13 mouse cellular contexts compared by ENCODE assay signal in the genomic region with DNA sequence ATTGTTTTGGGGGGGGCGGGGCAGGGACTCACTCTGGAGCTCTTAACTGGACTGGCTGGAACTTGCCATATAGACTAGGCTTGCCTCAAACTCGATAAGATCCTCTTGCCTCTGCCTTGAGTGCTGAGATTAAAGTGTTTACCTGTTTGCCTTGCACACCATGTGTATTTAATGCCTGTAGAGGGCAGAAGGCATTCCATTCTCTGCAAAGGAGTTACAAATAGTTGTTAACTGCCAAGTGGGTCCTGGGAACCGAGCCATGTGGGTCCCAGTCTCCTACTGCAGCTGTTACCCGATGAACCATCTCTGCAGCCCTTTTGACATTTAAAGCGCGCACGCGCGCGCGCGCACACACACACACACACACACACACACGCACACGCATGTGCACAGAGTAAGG. TPM values are rescaled to one million over a fixed set of nuclear protein-coding genes. Genes with fewer than 3 reads are reported as not detected.
A peak's percentile ranks its signal among the peaks of the same experiment; 100 is the strongest.
DNase-seq lines count a peak whose midpoint lies in the region; ATAC-seq and TF ChIP-seq lines count a peak whose summit lies in the region.
"Had no signal": no experiment of that assay in that cellular context is flagged by ENCODE, and none has a peak within 500 bp of the region (broad histone marks: within the 10 kb centered on the region; RNA-seq: fewer than 3 reads in every experiment).

No protein-coding gene starts in this region.

- no peak overlapping the region for H3K27ac ChIP-seq in kidney, embryonic 16.5 days (ENCODE audit: low read length)
- H3K27ac ChIP-seq in kidney, adult 2 months (ENCODE audit: insufficient read depth, low read depth, low read length) = no peak overlapping the region
- no peak overlapping the region for H3K27ac ChIP-seq in hindbrain, embryonic 12.5 days
- no peak overlapping the region for H3K27ac ChIP-seq in liver, postnatal 0 days (ENCODE audit: low read depth)
- H3K27ac ChIP-seq in neural tube, embryonic 15.5 days (replicated peaks) = no peak overlapping the region

- H3K9me3 ChIP-seq in kidney, embryonic 16.5 days (ENCODE audit: low read length) = no peaks in the 10 kb centered on the region
- no peaks in the 10 kb centered on the region for H3K9me3 ChIP-seq in hindbrain, embryonic 12.5 days (replicated peaks)
- H3K9me3 ChIP-seq in liver, postnatal 0 days (ENCODE audit: low read length) = no peaks in the 10 kb centered on the region
- no peaks in the 10 kb centered on the region for H3K9me3 ChIP-seq in neural tube, embryonic 15.5 days (replicated peaks)

- no peak for ATAC-seq in kidney, embryonic 16.5 days (ENCODE audit: low FRiP score, low TSS enrichment)
- ATAC-seq in hindbrain, embryonic 12.5 days (ENCODE audit: low FRiP score) = no peak
- ATAC-seq in liver, postnatal 0 days = no peak
- no peak for ATAC-seq in neural tube, embryonic 15.5 days (ENCODE audit: low FRiP score)

- H3K4me3 ChIP-seq in kidney, embryonic 16.5 days (ENCODE audit: low read length) = no peak overlapping the region; the same call in 1 of the 2 replicates
- H3K4me3 ChIP-seq in kidney, adult 2 months (ENCODE audit: insufficient read depth, low read depth, low read length) = no peak overlapping the region
- no peak overlapping the region; the same call in 1 of the 2 replicates for H3K4me3 ChIP-seq in hindbrain, embryonic 12.5 days
- H3K4me3 ChIP-seq in liver, postnatal 0 days (ENCODE audit: low read depth, low read length) = no peak overlapping the region
- peak overlapping the region; percentile 83; the same call in 1 of the 2 replicates for H3K4me3 ChIP-seq in neural tube, embryonic 15.5 days (replicated peaks)

- no peak for DNase-seq in kidney, adult 2 months
- no peak for DNase-seq in liver, postnatal 0 days
- no peak for DNase-seq in right cerebral cortex, postnatal 10 days (ENCODE audit: low spot score in 2 of 2)
- DNase-seq in left cerebral cortex, postnatal 4 days = no peak
- no peak for DNase-seq in cerebellum, postnatal 36 days
- DNase-seq: kidney, postnatal 4 days; thymus, postnatal 36 days had no signal

- no peak for TF ChIP-seq EP300 in liver, postnatal 0 days (IDR thresholded peaks at IDR 0.05; ENCODE audit: low read depth)

- 92% methylated on average over 14 of the region's 14 CpGs for WGBS in kidney, embryonic 16.5 days
- WGBS in kidney, adult 2 months = 88% methylated on average over 14 of the region's 14 CpGs
- WGBS in hindbrain, embryonic 12.5 days = 95% methylated on average over 14 of the region's 14 CpGs
- WGBS in liver, postnatal 0 days (ENCODE audit: insufficient replicate concordance) = 90% methylated on average over 14 of the region's 14 CpGs
- WGBS in neural tube, embryonic 15.5 days = 91% methylated on average over 14 of the region's 14 CpGs

- peak overlapping the region; percentile 90 for H3K4me2 ChIP-seq in kidney, embryonic 16.5 days (replicated peaks; ENCODE audit: low read depth, low read length)
- H3K4me2 ChIP-seq in hindbrain, embryonic 12.5 days (replicated peaks) = peak overlapping the region; percentile 64
- 0 out of 2 replicates have a peak overlapping the region, but pooled peaks have one; percentile 78 for H3K4me2 ChIP-seq in liver, postnatal 0 days (ENCODE audit: low read depth, low read length)
- peak overlapping the region; percentile 79 for H3K4me2 ChIP-seq in neural tube, embryonic 15.5 days

- H3K9ac ChIP-seq in kidney, embryonic 16.5 days (replicated peaks; ENCODE audit: low read length) = no peak overlapping the region
- H3K9ac ChIP-seq in hindbrain, embryonic 12.5 days = no peak overlapping the region
- H3K9ac ChIP-seq in liver, postnatal 0 days (replicated peaks) = no peak overlapping the region
- no peak overlapping the region for H3K9ac ChIP-seq in neural tube, embryonic 15.5 days (replicated peaks)

- peaks cover 38% of the 10 kb centered on the region for H3K36me3 ChIP-seq in kidney, embryonic 16.5 days (ENCODE audit: insufficient read depth, low read length)
- H3K36me3 ChIP-seq in kidney, adult 2 months (ENCODE audit: control insufficient read depth, insufficient read depth, low read length) = peaks cover 2% of the 10 kb centered on the region
- peaks cover 38% of the 10 kb centered on the region for H3K36me3 ChIP-seq in hindbrain, embryonic 12.5 days
- peaks cover 37% of the 10 kb centered on the region for H3K36me3 ChIP-seq in liver, postnatal 0 days (replicated peaks; ENCODE audit: insufficient read depth, low read length)
- H3K36me3 ChIP-seq in neural tube, embryonic 15.5 days = peaks cover 34% of the 10 kb centered on the region

- no peak for TF ChIP-seq POLR2A in kidney, adult 2 months (IDR thresholded peaks at IDR 0.05; ENCODE audit: low read depth, low read length)

- H3K4me1 ChIP-seq in kidney, embryonic 16.5 days (ENCODE audit: insufficient read depth, low read length) = peaks cover 12% of the 10 kb centered on the region
- H3K4me1 ChIP-seq in kidney, adult 2 months (ENCODE audit: control insufficient read depth, insufficient read depth, low read length) = peaks cover 4% of the 10 kb centered on the region; the same call in 1 of the 2 replicates
- peaks cover 16% of the 10 kb centered on the region for H3K4me1 ChIP-seq in hindbrain, embryonic 12.5 days
- H3K4me1 ChIP-seq in liver, postnatal 0 days (ENCODE audit: insufficient read depth) = peaks cover 11% of the 10 kb centered on the region
- peaks cover 29% of the 10 kb centered on the region for H3K4me1 ChIP-seq in neural tube, embryonic 15.5 days

- no peak for TF ChIP-seq CTCF in kidney, adult 2 months (conservative IDR thresholded peaks at IDR 0.05; ENCODE audit: insufficient read depth, insufficient read length, low read depth, low read length)
- no peak for TF ChIP-seq CTCF in liver, postnatal 0 days (IDR thresholded peaks at IDR 0.05; ENCODE audit: low read depth)

- intact Hi-C loops in left cerebral cortex, postnatal 4 days (cut with DNase I) = no loop called here

- H3K27me3 ChIP-seq in kidney, embryonic 16.5 days (ENCODE audit: insufficient read depth, low read length) = no peaks in the 10 kb centered on the region
- H3K27me3 ChIP-seq in kidney, adult 2 months (replicated peaks; ENCODE audit: control insufficient read depth, insufficient read depth, low read length) = no peaks in the 10 kb centered on the region
- no peaks in the 10 kb centered on the region for H3K27me3 ChIP-seq in hindbrain, embryonic 12.5 days
- no peaks in the 10 kb centered on the region for H3K27me3 ChIP-seq in liver, postnatal 0 days (ENCODE audit: insufficient read depth, low read length)
- no peaks in the 10 kb centered on the region; the same call in 1 of the 2 replicates for H3K27me3 ChIP-seq in neural tube, embryonic 15.5 days (replicated peaks)

RNA-seq across cellular contexts. Expression of a gene that starts 1.4 kb away (rescaled TPM):
- 32.8 and 34.2 TPM in 2 replicates for polyA plus RNA-seq in kidney, embryonic 16.5 days (2015; fragmentation: Nextera tagmentation; extraction: Ambion mirVana)
- 16.4 and 17.0 TPM in 2 replicates for polyA plus RNA-seq in kidney, adult 2 months (2012; rRNA removed)
- polyA plus RNA-seq in hindbrain, embryonic 12.5 days (2016; fragmentation: Nextera tagmentation; extraction: Ambion mirVana) = 42.0 TPM in 2 replicates
- 5.3 and 6.8 TPM in 2 replicates for polyA plus RNA-seq in liver, postnatal 0 days (2015; fragmentation: Nextera tagmentation; extraction: Ambion mirVana)
- polyA plus RNA-seq in neural tube, embryonic 15.5 days (2015; fragmentation: Nextera tagmentation; extraction: Ambion mirVana) = 25.0 TPM in 2 replicates
- total RNA-seq in left cerebral cortex, postnatal 4 days (2021) = 10 to 100 TPM; 33.3 to 37.9 TPM

RNA-seq across cellular contexts. Expression of a gene that starts 8.8 kb away (rescaled TPM):
- polyA plus RNA-seq in kidney, embryonic 16.5 days (2015; fragmentation: Nextera tagmentation; extraction: Ambion mirVana) = 632 and 676 TPM in 2 replicates
- polyA plus RNA-seq in kidney, adult 2 months (2012; rRNA removed) = 1,573 and 1,885 TPM in 2 replicates
- 400 and 440 TPM in 2 replicates for polyA plus RNA-seq in hindbrain, embryonic 12.5 days (2016; fragmentation: Nextera tagmentation; extraction: Ambion mirVana)
- 394 and 410 TPM in 2 replicates for polyA plus RNA-seq in liver, postnatal 0 days (2015; fragmentation: Nextera tagmentation; extraction: Ambion mirVana)
- 714 and 813 TPM in 2 replicates for polyA plus RNA-seq in neural tube, embryonic 15.5 days (2015; fragmentation: Nextera tagmentation; extraction: Ambion mirVana)
- 100 to 1,000 TPM; 294 to 322 TPM for total RNA-seq in left cerebral cortex, postnatal 4 days (2021)

RNA-seq across cellular contexts. Expression of a gene that starts 11.4 kb away (rescaled TPM):
- 1.2 TPM in 1 of 2 replicates, not detected in the other for polyA plus RNA-seq in kidney, embryonic 16.5 days (2015; fragmentation: Nextera tagmentation; extraction: Ambion mirVana)
- not detected in 2 replicates for polyA plus RNA-seq in kidney, adult 2 months (2012; rRNA removed)
- polyA plus RNA-seq in hindbrain, embryonic 12.5 days (2016; fragmentation: Nextera tagmentation; extraction: Ambion mirVana) = not detected in 2 replicates
- not detected in 2 replicates for polyA plus RNA-seq in liver, postnatal 0 days (2015; fragmentation: Nextera tagmentation; extraction: Ambion mirVana)
- not detected in 2 replicates for polyA plus RNA-seq in neural tube, embryonic 15.5 days (2015; fragmentation: Nextera tagmentation; extraction: Ambion mirVana)
- total RNA-seq in left cerebral cortex, postnatal 4 days (2021) = not detected
- total RNA-seq: ES-E14 had no signal
- polyA plus RNA-seq: brain, embryonic 14.5 days; frontal cortex, adult 2 months had no signal

RNA-seq across cellular contexts. Expression of a gene that starts 18.3 kb away (rescaled TPM):
- polyA plus RNA-seq in kidney, embryonic 16.5 days (2015; fragmentation: Nextera tagmentation; extraction: Ambion mirVana) = 1.3 and 1.9 TPM in 2 replicates
- 5.3 and 6.8 TPM in 2 replicates for polyA plus RNA-seq in kidney, adult 2 months (2012; rRNA removed)
- polyA plus RNA-seq in hindbrain, embryonic 12.5 days (2016; fragmentation: Nextera tagmentation; extraction: Ambion mirVana) = 0.70 and 0.71 TPM in 2 replicates
- polyA plus RNA-seq in liver, postnatal 0 days (2015; fragmentation: Nextera tagmentation; extraction: Ambion mirVana) = 0.54 and 0.57 TPM in 2 replicates
- polyA plus RNA-seq in neural tube, embryonic 15.5 days (2015; fragmentation: Nextera tagmentation; extraction: Ambion mirVana) = 0.41 and 0.69 TPM in 2 replicates
- under 1 TPM in 1 of 2 experiments, not detected in 1; 0.28 TPM for total RNA-seq in left cerebral cortex, postnatal 4 days (2021)
